Mouse (Mus musculus) kidney, postnatal 14 days (tissue): ENCODE measurements around the gene Dpep2nb.
A peak's percentile ranks its signal among the peaks of the same experiment; 100 is the strongest.
"Not testable (repeated sequence)": the region's sequence is repeated elsewhere in the genome, so short reads cannot be mapped to it uniquely, and the experiment has no call there.

ENCODE experiments used
- DNase-seq: peaks from one replicate; pipeline ENCODE4 v3.0.0; 2022; ENCODE audit warnings: mixed read lengths

Dpep2nb gene

DNA sequence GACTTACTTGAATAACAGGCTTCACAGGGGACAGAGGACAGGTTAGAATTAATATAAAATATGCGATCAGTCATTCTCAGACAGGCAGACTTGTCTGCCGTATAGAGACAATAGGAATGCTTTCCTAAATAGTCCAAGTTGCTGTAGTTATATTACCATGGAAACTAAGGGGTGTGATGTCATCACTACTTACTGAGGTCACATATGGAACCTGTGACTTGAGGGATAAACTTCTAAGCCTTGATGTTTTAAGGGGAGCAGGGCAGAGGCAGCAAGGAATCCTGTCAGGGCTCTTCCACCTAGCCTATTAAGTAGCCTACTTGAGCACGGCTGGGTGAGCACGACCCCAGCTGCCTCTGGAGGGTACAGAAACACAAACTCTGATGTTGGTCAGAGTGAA lies at the start of gene Dpep2nb:
Gene Dpep2nb (minus strand): TSS at position 101 of the 400 bp plus-strand sequence.
- no peak for DNase-seq

DNA sequence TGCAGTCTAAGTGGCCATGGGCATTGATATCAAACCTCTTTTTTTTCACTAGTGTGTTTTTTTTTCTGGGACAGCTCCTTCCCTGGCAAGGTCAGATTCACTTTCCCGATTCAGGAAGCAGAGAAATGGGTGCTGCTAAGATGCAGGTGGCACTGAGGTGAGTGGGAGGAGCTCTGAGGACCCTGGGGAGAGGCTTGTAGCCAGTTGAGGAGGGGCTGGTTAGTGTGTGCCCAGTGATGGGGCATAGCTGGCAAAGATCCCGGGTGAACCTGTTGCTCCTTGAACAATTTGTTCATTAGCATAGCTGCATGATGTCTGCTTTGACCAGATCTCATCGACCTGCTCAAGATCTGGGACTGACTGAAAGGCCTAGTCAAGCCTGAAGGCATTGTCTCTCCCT lies 49.3 kb upstream of the Dpep2nb start:
- peak; percentile 86 for DNase-seq

DNA sequence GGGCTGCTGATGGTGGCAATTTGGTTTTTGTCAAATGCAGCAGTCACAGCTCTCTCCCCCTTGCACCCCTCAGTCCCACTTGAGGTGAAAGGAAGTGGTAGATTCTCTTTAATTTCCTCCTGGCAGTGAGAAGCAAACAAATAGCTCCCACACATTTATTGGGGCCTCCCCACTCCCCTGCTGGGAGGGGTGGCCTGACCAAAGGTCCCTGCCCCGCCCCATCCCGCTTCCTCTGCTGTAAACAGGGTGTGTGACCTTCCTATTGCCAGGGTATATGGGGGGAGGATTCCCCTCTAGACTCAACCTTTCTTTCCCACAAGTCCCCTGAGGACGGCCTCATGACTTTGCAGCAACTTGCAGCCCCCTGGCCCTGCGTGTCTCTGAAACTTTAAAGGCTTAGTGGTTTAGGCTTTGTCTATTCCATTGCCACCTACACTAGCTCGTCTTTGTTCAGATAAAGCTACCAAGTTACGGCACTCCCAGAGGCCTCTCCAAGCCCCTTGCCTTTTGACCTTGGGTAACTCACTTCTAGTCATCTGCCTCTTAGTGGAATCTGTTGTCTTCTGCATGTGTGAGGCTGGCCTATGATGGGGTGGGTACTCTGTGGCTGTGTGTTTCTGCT lies 48.5 kb upstream of the Dpep2nb start:
- peak; percentile 77 for DNase-seq

DNA sequence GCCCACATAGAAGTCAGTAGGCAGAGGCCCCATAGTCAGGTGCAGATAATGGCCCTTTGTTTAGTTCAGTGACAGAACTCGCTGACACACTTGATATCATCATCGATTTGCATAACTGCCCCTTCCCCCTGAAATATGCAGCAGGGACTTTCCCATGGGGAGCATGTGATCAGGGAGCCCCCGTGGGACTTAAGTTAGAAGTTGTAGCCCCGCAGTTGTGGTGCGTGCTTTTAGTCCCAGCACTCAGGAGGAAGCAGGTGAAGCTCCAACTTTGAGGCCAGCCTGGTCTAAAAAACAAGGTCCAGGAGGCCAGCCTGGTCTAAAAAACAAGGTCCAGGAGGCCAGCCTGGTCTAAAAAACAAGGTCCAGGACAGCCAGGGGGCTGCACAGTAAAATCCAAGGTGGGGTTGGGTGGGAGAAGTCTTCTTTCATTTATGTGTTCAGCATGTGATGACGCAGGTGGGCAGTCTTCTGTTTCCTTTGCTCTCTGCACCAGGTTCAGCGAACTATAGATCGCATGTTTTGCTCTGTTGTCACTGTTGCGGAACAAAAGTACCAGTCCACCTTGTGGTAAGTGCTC lies 46.8 kb upstream of the Dpep2nb start:
- DNase-seq: no peak

DNA sequence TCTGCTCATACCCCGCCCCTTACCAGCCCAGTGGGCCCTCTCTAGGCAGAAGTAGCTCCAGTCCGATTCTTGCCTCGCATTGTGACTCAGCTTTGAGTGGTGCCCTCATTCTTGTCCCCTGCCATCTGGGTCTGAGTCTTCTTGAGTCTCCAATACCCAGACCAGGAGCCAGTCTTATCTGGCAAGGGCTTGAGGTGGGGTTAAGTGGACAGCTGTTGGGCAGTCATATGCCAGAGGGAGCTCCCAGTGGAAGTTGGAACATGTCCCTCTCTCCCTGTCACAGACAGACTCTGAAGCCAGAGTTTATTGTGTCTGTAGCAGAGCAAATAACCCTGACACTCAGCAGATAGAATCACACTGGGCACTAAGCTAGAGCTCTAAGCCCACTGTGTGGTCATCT lies 45.3 kb upstream of the Dpep2nb start:
- DNase-seq: no peak

DNA sequence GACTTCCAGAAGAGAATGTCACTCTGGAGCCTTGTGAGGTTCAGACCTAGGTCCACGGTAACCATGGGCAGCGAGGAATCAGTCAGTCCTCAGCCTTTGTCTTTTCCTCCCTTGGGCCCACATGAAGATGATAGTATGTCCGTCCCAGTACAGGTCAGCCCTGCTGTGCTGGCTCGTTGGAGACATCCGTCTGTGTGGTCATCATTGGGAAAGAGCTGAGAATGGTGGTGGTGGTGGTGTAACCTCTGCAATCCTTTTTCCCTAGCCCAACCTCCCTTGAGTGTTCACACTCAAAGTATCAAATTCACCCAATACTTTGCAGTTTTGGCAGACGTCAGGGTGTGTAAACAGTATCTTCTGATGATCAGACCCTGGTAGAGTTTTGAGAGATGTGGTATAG lies 44.1 kb upstream of the Dpep2nb start:
- DNase-seq: no peak

DNA sequence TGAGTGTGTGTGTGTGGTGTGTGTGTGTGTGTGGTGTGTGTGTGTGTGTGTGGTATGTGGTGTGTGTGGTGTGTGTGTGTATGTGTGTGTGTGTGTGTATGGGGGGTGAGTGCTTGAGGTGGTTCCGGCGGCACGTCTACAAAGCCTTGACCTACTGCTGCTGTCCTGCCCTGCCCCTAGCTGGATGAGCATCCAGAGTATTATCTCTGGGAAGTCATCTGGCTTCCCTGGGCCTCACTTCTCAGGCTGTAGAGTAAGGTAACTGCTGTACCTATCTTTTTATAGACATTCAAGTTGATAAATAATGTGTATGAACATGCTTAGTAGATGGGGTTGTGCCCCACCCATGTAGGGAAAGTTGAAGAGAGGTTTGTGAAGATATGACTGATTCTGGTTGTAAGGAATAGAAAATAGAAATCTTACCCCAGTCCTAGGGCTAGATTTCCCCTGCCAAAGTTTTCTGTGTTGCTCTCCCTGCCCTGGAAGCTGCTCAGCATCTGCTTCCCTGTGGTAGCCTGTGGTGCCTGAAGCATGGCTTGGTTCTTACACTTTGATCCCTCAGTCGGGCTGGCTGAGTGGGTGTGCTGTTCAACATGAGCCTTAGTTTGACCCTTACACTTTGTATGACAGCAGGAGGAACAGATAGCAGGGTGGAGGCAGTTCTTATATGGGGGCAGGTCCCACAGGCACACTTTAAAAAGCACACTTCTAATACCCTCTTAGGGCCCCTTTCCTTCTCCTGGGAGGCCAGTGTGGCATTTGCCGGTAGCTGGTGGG lies 42.3 kb upstream of the Dpep2nb start:
- DNase-seq: no peak

DNA sequence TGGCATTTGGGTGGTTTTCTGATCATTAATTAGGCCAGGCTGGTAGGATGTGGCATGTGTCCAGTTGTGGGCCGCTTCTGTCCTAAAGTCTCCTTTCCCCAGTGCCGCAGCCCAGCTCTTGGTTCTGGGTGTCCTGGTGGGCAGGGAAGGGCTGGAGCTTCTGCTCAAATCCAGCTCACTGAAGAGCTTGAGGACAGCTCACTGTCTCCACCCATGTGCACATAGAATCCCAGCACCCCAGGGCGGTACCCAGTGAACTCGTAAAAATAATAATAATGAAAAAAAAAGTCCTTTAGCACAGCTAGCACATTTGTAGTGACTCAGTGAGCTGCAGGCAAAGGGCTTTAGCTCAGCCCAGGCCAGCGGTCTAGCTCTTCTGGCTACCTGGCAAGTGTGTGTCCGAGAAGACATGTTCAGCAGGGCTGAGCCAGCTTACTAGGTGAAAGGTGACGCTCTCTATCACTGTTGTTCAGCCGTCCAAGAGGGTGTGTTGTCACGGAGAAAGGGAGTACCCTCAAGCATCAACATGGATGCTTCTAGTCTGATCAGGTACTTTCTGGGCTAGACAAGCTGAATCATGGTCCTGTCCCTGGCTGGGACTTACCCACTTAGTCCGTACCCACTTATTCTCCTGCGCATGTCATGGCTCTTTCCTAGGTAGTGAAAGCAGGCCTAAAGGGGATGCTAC lies 41.2 kb upstream of the Dpep2nb start:
- no peak for DNase-seq

DNA sequence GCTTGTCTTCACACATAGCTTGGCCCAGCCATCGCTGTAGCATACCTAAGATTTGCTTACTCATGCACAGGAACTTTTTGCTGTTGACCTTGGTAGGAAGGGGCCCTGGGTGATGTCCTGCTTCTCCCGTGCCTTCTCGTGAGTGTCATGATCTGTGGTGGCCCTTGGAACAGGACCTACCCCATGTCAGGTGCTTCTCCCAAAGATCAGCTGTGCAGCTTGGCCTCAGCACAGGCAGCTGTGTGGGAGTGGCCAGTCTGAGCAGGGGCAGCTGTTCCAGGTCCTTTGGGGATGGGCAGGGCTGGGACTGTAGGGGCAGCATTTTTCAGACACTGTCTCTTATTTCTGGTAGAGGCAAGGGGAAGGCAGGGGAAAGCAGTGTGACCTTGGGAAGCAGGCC lies 38.4 kb upstream of the Dpep2nb start:
- DNase-seq: no peak

DNA sequence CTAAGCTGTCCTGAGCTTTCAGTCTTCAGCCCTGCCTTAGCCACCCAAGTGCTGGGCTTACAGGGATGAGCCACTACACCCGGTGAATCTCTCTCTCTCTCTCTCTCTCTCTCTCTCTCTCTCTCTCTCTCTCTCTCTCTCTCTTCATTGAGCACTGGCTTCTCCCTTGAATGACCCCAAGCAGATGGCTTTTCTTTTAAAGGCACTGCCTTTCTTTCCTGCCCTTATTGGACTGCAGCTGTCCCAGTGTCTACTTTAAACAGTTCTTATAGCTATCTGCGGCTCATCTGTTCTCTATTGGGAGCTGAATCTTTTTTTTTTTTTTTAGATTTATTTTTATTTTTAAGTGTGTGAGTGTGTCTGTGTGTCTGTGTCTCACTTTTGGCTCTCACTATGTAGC lies 37.3 kb upstream of the Dpep2nb start:
- no peak for DNase-seq

DNA sequence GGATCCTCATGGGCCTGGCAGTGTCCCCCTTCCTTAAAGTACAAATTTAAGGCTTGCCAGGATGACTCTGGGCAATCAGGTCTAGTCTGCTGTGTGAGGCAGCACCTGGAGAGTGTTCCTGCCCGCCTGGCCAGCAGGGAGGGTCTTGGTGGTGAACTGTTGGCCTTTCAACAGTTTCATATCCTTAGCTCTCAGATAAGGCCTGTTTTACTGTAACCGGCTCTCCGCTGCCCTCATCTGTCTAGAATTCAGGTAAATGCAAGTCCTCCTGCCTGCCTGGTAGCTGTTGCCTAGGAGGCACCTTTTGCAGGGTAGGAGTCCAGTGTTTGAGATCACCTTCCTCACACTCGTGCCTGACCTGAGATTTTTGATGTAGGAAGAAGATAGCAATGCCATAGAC lies 34.4 kb upstream of the Dpep2nb start:
- DNase-seq: no peak

DNA sequence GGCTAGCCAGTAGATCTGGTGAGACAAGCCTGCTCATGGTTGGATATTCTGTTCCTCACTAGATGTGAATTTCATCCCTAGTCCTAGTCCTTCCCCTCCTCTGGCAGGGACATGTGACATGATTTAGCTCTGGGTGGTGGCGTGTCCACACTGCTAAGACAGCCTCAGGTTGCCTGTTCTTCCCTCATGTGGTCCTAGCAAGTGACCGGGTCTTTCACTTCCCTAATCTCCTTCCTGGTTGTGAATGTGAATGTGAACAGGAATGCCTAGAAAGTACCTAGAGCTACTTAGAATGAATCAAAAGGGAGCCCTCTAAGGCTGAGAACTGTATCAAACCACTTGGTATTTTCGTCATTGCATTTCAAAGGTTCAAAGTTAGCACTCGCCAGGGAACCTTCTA lies 33.8 kb upstream of the Dpep2nb start:
- no peak for DNase-seq

DNA sequence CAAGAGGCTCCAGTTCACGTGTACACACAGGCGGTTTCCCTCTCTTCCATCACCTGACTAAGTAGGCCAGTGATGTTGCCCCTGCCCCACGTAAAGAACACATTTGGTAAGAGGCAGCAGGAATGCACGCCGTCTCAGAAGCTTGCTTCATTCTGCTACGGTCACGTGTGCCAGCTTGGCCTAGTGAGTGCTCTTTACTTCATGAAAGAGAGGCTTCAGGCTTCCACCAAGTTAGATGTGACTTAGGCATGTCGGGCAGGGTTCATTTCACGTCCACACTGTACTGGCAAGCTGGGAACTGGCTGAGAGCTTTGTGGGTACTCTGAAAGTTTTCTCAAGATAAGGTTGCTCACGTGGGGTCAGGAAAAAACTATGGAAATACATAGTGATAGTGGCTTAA lies 32.9 kb upstream of the Dpep2nb start:
- no peak for DNase-seq

DNA sequence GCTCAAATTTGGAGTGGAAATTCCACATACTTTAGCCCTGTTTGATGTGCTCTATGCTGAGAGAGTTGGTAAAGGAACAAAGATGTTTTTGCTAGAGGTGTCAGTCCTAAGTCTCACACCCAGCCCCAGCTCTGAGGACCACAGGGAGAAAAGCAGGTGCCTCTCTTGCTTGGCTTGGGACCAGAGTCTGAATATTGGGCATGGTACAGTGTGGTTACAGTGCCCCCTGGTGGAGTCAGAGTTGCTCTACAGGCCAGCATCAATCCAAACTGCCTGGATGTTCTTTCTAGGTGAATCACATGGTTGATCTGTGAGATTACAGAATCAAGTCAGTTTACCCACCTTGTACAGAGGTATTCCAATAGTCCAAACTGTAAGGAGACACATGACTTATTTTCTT lies 16.7 kb upstream of the Dpep2nb start:
- peak; percentile 80 for DNase-seq

DNA sequence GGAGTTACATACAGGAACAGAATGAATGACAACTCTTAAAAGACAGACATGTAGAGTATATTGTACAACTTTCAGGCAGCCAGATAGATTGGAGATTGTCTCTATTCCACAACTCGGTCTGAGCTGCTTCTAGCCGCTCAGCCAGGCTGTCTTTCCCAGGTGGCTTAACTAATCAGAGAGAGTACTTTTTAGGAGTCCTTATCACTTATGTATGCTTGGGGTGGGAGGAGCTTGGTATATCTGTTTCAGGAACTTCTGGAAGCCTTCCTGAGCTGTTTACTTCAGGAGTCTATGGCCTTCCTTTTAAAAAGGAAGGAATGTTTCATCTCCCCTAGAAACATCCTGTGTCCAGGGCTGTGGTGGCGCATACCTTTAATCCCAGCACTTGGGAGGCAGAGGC lies 12.3 kb upstream of the Dpep2nb start:
- DNase-seq: no peak

DNA sequence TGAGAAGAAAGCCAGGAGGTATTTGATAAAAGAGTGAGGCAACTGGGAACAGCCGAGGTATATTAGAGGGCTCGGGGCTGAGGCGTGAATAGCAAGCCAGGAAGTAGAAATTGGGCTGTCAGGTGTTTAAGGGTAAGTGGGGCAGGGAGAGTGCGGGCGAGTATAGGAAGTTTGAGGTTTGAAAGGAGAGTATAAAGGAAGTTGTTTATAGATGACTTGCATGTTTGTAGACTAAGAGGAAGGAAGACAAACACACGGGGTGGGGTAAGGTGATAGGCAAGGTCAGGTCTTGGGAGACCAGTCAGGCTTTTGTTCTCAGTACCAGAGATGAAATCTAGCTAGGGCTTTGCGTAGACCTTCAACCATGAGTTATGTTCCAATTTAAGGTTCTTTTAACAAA lies 11.4 kb upstream of the Dpep2nb start:
- DNase-seq: no peak

DNA sequence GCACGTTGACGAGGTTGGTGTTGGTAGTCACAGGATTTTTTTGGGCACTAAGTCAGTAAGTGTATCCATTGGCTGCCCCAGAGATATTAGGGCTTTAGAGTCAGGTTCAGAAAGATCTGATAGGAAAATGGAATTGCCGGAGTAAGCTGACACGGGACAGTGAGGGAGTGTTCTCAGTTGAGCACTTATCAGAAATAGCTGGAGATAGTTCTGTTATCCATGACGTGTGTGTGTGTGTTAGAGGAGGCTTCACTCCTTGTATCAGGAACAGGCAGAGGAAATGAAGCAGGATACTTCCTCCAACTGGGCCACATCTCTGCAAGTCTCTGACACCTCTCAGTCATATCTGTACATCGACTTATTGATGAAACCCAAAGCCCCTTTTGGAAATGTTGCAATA lies 10.5 kb upstream of the Dpep2nb start:
- DNase-seq: no peak

DNA sequence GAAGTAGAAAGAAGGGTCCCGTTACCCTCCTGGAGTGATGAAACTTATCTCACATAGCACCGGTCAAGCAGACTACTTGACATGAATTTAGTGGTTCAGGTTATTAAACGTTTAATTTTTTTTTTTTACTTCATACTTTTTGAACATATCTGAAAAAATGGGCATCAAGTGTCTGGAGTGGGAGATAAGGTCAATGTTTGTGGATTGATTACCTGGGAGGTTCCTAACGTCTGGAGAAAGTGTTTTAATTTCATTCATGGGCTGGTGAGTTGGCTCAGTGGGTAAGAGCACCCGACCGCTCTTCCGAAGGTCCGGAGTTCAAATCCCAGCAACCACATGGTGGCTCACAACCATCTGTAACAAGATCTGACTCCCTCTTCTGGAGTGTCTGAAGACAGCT lies 6.4 kb upstream of the Dpep2nb start:
- not testable (repeated sequence) for DNase-seq

DNA sequence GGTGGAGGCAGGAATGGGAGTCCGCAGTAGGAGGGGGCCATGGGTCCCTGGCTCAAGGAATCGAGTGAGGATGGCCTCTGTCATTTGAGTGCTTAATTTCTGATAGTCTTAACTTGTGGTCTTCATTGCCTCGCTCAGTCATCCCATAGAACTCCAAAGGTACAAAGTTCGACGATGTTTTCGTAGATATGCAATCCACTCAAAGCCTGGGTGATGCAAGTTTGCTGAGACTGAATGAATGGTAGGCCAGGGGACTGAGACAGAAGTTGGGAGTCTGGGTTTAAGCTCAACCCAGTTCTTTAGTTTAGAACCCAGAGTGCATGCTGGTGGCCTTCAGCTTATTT lies 5.8 kb upstream of the Dpep2nb start, which contains the start of gene Ddx28:
Gene Ddx28 (minus strand): TSS at position 240 of the 344 bp plus-strand sequence.
- no peak for DNase-seq

DNA sequence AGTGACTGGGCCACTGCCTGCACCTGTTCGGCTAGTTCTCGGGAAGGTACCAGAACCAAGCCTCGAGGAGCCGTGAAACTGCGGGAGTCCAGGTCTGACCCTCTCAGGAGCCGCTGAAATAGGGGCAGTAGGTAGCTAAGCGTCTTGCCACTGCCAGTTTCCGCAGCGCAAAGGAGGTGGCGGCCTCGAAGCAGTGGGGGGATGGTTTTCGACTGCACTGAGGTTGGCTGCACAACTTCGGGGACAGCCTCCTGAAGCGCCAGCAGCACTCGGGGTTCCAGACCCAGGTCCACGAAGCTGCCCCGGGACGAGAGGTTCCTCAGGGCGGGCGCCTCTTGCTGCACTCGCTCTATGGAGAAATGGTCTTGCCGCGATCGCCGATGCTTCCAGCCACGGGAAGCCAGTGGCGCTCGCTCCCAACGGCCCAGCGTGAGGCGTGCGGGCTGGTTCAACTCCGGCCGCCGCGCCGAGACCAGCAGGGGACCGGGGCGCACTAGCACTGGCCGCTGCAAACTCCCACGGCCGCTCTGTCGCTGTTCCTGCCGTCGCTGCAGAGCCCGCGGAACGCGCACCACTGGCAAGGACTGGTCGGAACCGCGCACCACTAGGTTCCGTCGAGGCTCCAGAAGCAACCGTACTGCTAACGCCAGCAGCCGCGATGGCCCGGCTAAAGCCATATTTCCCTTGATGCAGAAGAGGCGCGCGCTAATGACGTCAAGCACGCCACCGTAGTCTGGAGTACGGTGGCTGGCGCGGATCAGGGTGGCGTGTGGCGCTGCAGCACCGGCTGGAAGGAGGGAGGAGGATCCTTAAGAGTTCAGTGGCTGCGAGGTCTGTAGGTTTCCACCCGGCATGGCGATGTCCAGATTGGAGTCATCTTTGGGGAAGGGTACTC lies 5.2 kb upstream of the Dpep2nb start:
- DNase-seq: peak; percentile 95

DNA sequence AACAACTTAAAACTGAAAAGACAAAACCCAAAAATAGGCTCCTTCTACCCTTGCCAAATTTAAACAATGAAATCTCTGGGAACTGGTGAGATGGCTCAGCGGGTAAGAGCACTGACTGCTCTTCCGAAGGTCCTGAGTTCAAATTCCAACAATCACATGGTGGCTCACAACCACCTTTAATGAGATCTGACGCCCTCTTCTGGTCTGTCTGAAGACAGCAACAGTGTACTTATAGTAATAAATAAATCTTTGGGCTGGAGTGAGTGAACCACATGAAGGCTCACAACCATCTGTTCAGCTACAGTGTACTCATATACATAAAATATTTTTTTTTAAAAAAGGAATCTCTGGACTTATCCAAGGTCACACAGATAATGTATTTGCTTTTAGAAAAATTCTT lies 2.1 kb upstream of the Dpep2nb start:
- not testable (repeated sequence) for DNase-seq

DNA sequence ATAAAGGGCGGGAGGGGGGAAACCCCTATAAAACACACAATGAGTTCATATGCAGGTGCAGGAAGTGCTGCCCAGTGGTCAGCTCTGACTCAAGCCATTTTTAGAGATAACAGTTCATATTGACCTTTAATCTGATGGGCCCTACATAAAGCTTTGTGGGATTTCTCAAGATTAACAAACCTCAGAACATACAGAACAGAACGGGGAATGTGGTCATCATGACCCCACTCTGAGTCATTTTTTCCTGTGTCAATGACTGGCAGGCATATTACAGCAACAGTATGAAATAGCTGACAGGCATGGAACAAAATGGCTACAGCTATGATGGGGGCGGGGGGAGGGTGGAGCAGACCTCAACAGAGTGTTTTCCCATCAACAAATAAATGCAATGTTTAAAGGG lies 1.4 kb upstream of the Dpep2nb start:
- DNase-seq: no peak

DNA sequence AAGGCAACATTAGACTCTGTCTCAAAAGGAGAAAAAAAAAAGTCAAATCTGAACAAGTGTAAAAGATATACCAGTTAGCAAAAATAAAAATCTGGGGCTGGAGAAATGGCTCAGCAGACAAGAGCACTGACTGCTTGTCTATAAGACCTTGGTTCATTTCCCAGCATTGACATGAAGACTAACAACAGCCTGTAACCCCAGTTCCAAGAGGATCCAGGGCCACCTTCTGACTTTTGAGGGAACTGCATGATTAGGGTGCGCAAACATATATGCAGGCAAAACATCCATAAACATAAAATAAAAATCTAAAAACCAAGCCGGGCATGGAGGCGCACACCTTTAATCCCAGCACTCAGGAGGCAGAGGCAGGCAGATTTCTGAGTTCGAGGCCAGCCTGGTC lies 638 bp upstream of the Dpep2nb start:
- no peak for DNase-seq
